Mouse (Mus musculus) CD4-positive naive resting alpha-beta T cell, adult 76 days (primary cell): ENCODE results near the gene Stk31. TPM values are rescaled to one million over a fixed set of nuclear protein-coding genes. Genes with fewer than 3 reads are reported as not detected.

Experiments
- total RNA-seq: library from RNA; stranded (reverse); gene quantifications from one replicate; pipeline ENCODE4 v1.2.4, GENCODE M21; 2023

Stk31 gene
- 0.23 TPM for total RNA-seq

GRCm38 (mm10) chr6:49395316-49395715 lies at the start of gene Stk31:
Gene Stk31 (plus strand): TSS chr6:49395604.

GRCm38 (mm10) chr6:49367159-49368054 lies 28.0 kb upstream of the Stk31 start, which contains the start of gene Fam221a:
Gene Fam221a (plus strand): TSS chr6:49367739.

Other genes with a start within 250 kb of the Stk31 start
- gene Igf2bp3, start 180.6 kb upstream of the Stk31 start, total RNA-seq, result 0.32 TPM
- gene Tra2a, start 131.6 kb upstream of the Stk31 start, total RNA-seq, result 202 TPM
- gene Ccdc126, start 76.3 kb upstream of the Stk31 start, total RNA-seq, result 6.4 TPM
- 8.6 TPM for gene Fam221a, start 27.9 kb upstream of the Stk31 start, total RNA-seq